Mouse (Mus musculus) left cerebral cortex, adult 2 months (tissue): ENCODE results near the gene Ehhadh. TPM values are rescaled to one million over a fixed set of nuclear protein-coding genes. Genes with fewer than 3 reads are reported as not detected.

Experiments used
- DNase-seq, 2 experiments: peaks; one replicate each; pipeline ENCODE4 v3.0.0; 2021 to 2022; ENCODE audit warnings: low spot score in 2 of 2, mixed read lengths in 1 of 2; ENCODE audit errors: extremely low spot score in 1 of 2
- H3K27ac ChIP-seq: fragments of 200-600 bp; 2 replicates; pipeline ENCODE4 v1.8.1; 2022
- H3K4me3 ChIP-seq: fragments of 200-600 bp; 2 replicates; pipeline ENCODE4 v1.8.1; 2022
- CTCF ChIP-seq: fragments of 200-600 bp; IDR thresholded peaks from 2 replicates; pipeline ENCODE4 v1.8.1; 2022; ENCODE audit warnings: antibody characterized with exemption, mild to moderate bottlenecking, moderate library complexity
- intact Hi-C: fragments of 180-260 bp; cut with DNase I; formaldehyde crosslinking; loops from one replicate; pipeline ENCODE4 v1.15.1; 2025
- long read RNA-seq, 2 experiments: library from polyadenylated mRNA; stranded (forward); transcript quantifications; one replicate each; pipeline ENCODE4 v2.0.0; 2021; ENCODE audit warnings: borderline mapping rate in 2 of 2
- total RNA-seq, 2 experiments: library from RNA; stranded (reverse); gene quantifications; 2 replicates each; pipeline ENCODE4 v1.2.3; 2021

The Ehhadh gene
- 1 to 10 TPM; 1.3 to 2.0 TPM for total RNA-seq
- long read RNA-seq, experiment 1, partial matches to known transcripts = 0 of 2 reads
- long read RNA-seq, experiment 1, other reads (novel, unspliced or antisense) = 0 of 2 reads
- long read RNA-seq, experiment 2, partial matches to known transcripts = 0 of 4 reads
- long read RNA-seq, experiment 2, other reads (novel, unspliced or antisense) = 0 of 4 reads

- DNase-seq = peak; percentile 32 to 41
- Histone ChIP-seq H3K4me3 (peak within 1 kb of the TSS; percentile 47), H3K27ac (peak within 1 kb of the TSS; percentile 38)
- TF ChIP-seq CTCF = no peak; the same call in 1 of the 2 replicates
- intact Hi-C loops = no loop called here
Measured at GRCm38 (mm10) chr16:21787516-21788353, at the start of gene Ehhadh. Ehhadh (minus strand) TSS chr16:21787807.

DNA sequence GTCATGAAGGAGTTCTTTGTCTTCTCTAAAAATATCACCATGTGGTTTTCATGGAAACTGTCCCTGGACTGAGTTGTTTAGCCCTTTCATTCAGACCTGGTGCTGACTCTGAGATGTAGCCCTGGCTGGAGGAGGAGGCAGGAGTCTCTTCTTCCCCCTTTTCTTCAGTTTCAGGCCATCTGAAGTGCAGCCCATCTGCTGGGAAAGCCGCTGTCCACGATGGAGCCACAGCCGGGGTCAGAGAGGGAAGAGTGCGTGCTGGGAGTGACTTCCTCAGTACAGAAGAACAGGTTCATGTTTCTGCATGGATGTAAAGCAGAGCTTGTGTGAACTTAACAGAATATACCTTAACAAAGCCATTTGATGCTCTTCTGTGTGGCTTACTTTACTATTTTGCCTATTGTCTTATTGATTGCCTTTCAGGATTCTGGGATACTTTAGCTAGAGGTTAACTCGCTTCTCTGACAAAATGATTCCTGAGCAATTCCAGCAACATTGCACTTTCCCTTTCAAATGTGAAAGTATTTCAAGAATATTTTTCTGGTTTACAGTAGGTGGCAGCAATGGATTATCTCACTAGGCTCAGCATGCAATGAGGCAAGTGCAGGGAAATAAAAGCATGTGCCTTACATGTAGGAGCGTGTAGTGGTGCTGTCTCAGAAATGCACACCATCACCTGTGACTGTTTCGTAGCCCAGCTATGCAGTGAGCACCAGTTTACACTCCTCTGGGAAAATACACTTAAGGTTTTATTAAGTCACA, 48.9 kb upstream of the Ehhadh start:
- peak; percentile 62 for TF ChIP-seq CTCF
- no peak overlapping the region for H3K4me3 ChIP-seq
- H3K27ac ChIP-seq = no peak overlapping the region
- no peak for DNase-seq
- intact Hi-C loops = loop anchor here (5.0 to 10.0 kb wide), 3 partner anchors 176 to 456 kb away; no protein-coding TSS in a partner anchor

- no peak overlapping the region for H3K27ac ChIP-seq
- H3K4me3 ChIP-seq = no peak overlapping the region
- no peak for TF ChIP-seq CTCF
- no peak for DNase-seq
- intact Hi-C loops = loop anchor here (5.0 to 10.0 kb wide), 3 partner anchors 177 to 457 kb away; no protein-coding TSS in a partner anchor
Measured at GRCm38 (mm10) chr16:21835584-21835931, 48.0 kb upstream of the Ehhadh start.

GRCm38 (mm10) chr16:21834866-21835583, 47.4 kb upstream of the Ehhadh start:
- no peak for TF ChIP-seq CTCF

DNA sequence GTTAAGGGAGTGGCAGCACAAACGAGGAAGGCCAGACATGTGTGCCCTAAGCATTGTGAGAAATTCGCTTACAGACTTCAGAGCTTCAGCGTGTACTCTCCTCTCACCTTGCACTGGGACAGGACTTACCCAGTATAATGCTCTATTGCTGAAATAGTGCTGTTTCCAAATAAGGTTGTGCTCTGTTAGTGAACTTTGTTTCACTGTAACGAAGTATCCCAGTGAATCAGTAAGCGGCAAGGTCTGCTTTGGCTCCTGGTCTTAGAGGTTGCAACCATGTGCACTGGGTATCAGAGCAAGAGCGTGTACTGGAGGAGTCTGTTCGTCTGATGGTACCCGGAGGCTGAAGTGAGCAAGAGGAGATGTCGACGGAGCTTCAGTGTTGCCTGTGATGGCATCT, 46.4 kb upstream of the Ehhadh start:
- no peak for TF ChIP-seq CTCF
- H3K4me3 ChIP-seq = no peak overlapping the region
- no peak for DNase-seq
- intact Hi-C loops = loop anchor here (10.0 kb wide), 1 partner anchor 291 kb away; no protein-coding TSS in a partner anchor
- no peak overlapping the region for H3K27ac ChIP-seq

More at GRCm38 (mm10) chr16:21834866-21835583, 47.4 kb upstream of the Ehhadh start:
- no peak overlapping the region for H3K4me3 ChIP-seq
- no peak overlapping the region for H3K27ac ChIP-seq
- intact Hi-C loops = loop anchor here (5.0 to 10.0 kb wide), 3 partner anchors 177 to 457 kb away; no protein-coding TSS in a partner anchor
- no peak for DNase-seq

GRCm38 (mm10) chr16:21833469-21833868, 45.9 kb upstream of the Ehhadh start:
- TF ChIP-seq CTCF = no peak; the same call in 1 of the 2 replicates
- H3K4me3 ChIP-seq = no peak overlapping the region
- DNase-seq = no peak
- no peak overlapping the region for H3K27ac ChIP-seq
- intact Hi-C loops = loop anchor here (10.0 kb wide), 1 partner anchor 291 kb away; no protein-coding TSS in a partner anchor

GRCm38 (mm10) chr16:21831764-21832163, 44.2 kb upstream of the Ehhadh start:
- Histone ChIP-seq H3K4me3 (no peak overlapping the region), H3K27ac (no peak overlapping the region)
- no peak for TF ChIP-seq CTCF
- DNase-seq = no peak
- intact Hi-C loops = loop anchor here (10.0 kb wide), 1 partner anchor 293 kb away; no protein-coding TSS in a partner anchor

DNA sequence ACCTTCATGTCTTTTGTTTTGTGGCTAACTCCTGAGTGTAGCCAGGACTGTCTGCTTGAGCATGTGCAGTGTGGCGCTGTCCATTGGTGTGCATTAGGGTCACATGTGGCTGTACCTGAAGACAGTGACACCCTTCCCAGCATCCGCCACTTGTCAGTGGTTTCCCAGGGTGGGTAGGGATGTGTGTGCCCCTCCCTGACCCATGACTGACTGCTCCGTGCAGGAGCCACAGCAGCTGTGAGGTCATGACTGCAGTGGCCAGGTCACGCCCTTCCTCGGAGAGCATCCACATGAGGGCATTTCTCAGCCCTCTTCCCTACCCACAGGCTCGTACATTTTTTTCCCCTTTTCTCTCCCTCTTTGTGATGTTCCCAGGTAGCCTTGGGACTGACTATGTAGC, 43.2 kb upstream of the Ehhadh start:
- H3K27ac ChIP-seq = no peak overlapping the region
- intact Hi-C loops = loop anchor here (10.0 kb wide), 1 partner anchor 294 kb away; no protein-coding TSS in a partner anchor
- no peak for TF ChIP-seq CTCF
- H3K4me3 ChIP-seq = no peak overlapping the region
- no peak for DNase-seq

DNA sequence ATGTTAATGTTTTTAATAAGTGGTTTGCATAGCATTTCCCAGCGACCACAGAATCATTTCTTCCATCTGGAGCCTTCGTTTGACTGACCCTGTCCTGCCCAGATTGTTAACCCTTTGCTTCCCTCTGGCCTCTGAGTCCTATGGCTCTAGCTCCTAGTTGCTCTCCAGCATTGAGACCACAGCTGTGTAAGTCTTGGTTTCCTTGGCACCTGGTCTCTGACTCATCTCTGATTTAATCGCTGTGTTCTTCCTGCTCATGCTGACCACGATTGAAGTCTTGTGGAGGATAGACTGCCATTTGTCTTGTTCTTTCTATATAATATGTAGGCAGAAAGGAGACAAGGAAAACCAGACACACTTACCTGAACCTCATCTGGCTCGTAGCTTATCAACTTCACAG, 42.1 kb upstream of the Ehhadh start:
- intact Hi-C loops = loop anchor here (10.0 kb wide), 1 partner anchor 295 kb away; no protein-coding TSS in a partner anchor

GRCm38 (mm10) chr16:21827581-21827980, 40.0 kb upstream of the Ehhadh start:
- no peak overlapping the region for H3K27ac ChIP-seq
- no peak for TF ChIP-seq CTCF
- no peak overlapping the region for H3K4me3 ChIP-seq
- no peak for DNase-seq
- intact Hi-C loops = no loop called here

More for the DNA sequence above, 42.1 kb upstream of the Ehhadh start:
- no peak for DNase-seq
- no peak for TF ChIP-seq CTCF
- Histone ChIP-seq H3K27ac (no peak overlapping the region), H3K4me3 (no peak overlapping the region)

DNA sequence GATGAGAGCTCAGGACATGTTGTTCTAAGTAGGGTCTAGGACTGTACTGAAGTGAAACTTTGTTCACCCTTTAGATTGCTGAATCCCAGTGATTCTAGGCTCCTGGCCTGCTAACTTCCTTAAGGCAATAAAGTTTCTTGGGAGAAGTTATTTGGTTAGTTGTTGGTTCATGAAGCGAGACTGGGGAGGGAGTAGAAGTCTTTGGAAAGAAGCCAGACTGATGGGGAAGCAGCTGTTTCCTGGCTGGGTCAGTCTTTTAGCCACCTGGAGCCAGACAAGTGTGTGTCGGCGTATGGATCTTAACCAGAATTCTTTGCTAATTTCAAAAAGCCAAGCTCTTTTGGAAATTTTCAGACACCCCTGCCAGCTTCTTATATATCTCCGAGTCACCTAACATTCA, 39.5 kb upstream of the Ehhadh start:
- no peak overlapping the region for H3K27ac ChIP-seq
- intact Hi-C loops = no loop called here
- no peak for TF ChIP-seq CTCF
- no peak for DNase-seq
- no peak overlapping the region for H3K4me3 ChIP-seq
